Comparison of ENCODE assay signal across 14 mouse cellular contexts in the genomic region with DNA sequence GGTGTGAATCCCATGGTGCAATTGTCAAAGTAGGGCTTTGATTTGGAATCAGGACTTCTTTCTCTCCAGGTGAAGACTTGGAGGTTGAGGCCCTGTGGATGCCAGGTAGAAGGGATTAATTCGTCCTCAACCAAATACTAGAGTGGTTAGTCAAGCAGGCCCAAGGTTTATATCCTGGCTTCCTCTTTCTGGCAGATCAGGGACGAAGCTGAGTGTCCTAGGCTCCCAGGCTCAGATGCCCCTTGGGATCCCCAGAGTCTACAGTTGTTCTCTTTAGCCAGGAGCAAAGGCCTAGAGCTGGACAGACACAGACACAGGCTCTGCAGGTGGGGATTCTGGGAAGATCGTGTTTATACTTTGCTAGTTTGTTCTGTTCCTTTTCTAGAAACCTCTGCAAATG. TPM values are rescaled to one million over a fixed set of nuclear protein-coding genes. Genes with fewer than 3 reads are reported as not detected.
"Had no signal": no experiment of that assay in that cellular context is flagged by ENCODE, and none has a peak within 500 bp of the region (broad histone marks: within the 10 kb centered on the region; RNA-seq: fewer than 3 reads in every experiment).

No protein-coding gene starts in this region.

- H3K27ac ChIP-seq: limb, embryonic 15.5 days; liver, embryonic 13.5 days; lung, embryonic 15.5 days; macrophage; midbrain, embryonic 12.5 days; stomach, postnatal 0 days had no signal

- DNase-seq: kidney, postnatal 14 days; liver, embryonic 13.5 days; liver, postnatal 0 days; lung, postnatal 14 days; right cerebral cortex, adult 18-20 months; right cerebral cortex, postnatal 25 days; thymus, postnatal 4 days had no signal

- H3K4me2 ChIP-seq: limb, embryonic 15.5 days; liver, embryonic 13.5 days; lung, embryonic 15.5 days; midbrain, embryonic 12.5 days had no signal

- H3K9ac ChIP-seq: limb, embryonic 15.5 days; liver, embryonic 13.5 days; liver, postnatal 0 days; lung, embryonic 15.5 days; midbrain, embryonic 12.5 days had no signal

- ATAC-seq: liver, postnatal 0 days; midbrain, embryonic 16.5 days had no signal

- H3K4me3 ChIP-seq: limb, embryonic 15.5 days; liver, embryonic 13.5 days; lung, embryonic 15.5 days; megakaryocyte, embryonic 14.5 days; midbrain, embryonic 12.5 days had no signal

- H3K36me3 ChIP-seq: limb, embryonic 15.5 days; liver, embryonic 13.5 days; lung, embryonic 15.5 days; midbrain, embryonic 12.5 days had no signal

- H3K9me3 ChIP-seq: limb, embryonic 15.5 days; liver, embryonic 13.5 days; lung, embryonic 15.5 days; megakaryocyte, embryonic 14.5 days; midbrain, embryonic 12.5 days had no signal

- H3K4me1 ChIP-seq: liver, embryonic 13.5 days; megakaryocyte, embryonic 14.5 days had no signal

RNA-seq across cellular contexts. Expression of a gene that starts 17.8 kb away (rescaled TPM):
- polyA plus RNA-seq: macrophage had no signal
